Mouse (Mus musculus) CH12.LX (cell line): ENCODE measurements at regions not wholly inside any gene's neighbourhood (a gene's known extent, or its start where the extent isn't known, plus 50 kb on each side); places are given as distances from the start of the nearest gene placed in this dataset.

Experiments
- DNase-seq: peaks from one replicate; pipeline ENCODE4 v3.0.0-alpha.2; 2013; ENCODE audit errors: extremely low read depth
- H3K27ac ChIP-seq: 2 replicates; pipeline ENCODE4 v1.5.1; 2012; ENCODE audit warnings: low read depth, mild to moderate bottlenecking, control low read depth, moderate library complexity; ENCODE audit not compliant: insufficient read depth
- H3K27me3 ChIP-seq: replicated peaks from 2 replicates; pipeline ENCODE3; 2012; ENCODE audit warnings: inconsistent platforms
- H3K36me3 ChIP-seq, 2 experiments: replicated peaks in 1 of 2; 2 replicates each; pipeline versions ENCODE3 to v1.6.1; 2012; ENCODE audit warnings: inconsistent platforms in 1 of 2, low read length in 1 of 2, mild to moderate bottlenecking in 1 of 2, mixed read lengths in 1 of 2, moderate library complexity in 1 of 2; ENCODE audit not compliant: control insufficient read depth in 1 of 2, insufficient read depth in 1 of 2
- H3K4me1 ChIP-seq, 2 experiments: 2 replicates each; pipeline ENCODE4 v1.6.1; 2012; ENCODE audit warnings: inconsistent platforms in 1 of 2, moderate library complexity in 1 of 2; ENCODE audit not compliant: insufficient read depth in 2 of 2, control insufficient read depth in 1 of 2
- H3K4me2 ChIP-seq: 2 replicates; pipeline ENCODE4 v1.6.1; 2012; ENCODE audit warnings: low read depth, mild to moderate bottlenecking, control low read depth; ENCODE audit not compliant: poor library complexity, insufficient read depth, severe bottlenecking
- H3K4me3 ChIP-seq, 3 experiments: fragments of 150-350 bp in 1 of 3; sonication (generic) in 1 of 3; replicated peaks in 1 of 3; 2 replicates each; pipeline versions ENCODE3 to v1.5.1; 2011 to 2012; ENCODE audit warnings: low read depth in 2 of 3, low read length in 2 of 3, mild to moderate bottlenecking in 2 of 3, moderate library complexity in 2 of 3, control low read depth in 1 of 3, improper control_type of control experiment in 1 of 3, inconsistent platforms in 1 of 3, mixed read lengths in 1 of 3; ENCODE audit not compliant: poor library complexity in 1 of 3
- H3K79me2 ChIP-seq: replicated peaks from 2 replicates; pipeline ENCODE4 v1.6.1; 2012; ENCODE audit warnings: mild to moderate bottlenecking, moderate library complexity; ENCODE audit not compliant: control insufficient read depth, poor library complexity, insufficient read depth, severe bottlenecking; ENCODE audit errors: extremely low read depth
- H3K9ac ChIP-seq: 2 replicates; pipeline ENCODE4 v1.6.1; 2012; ENCODE audit warnings: low read depth, mild to moderate bottlenecking, control low read depth, moderate library complexity; ENCODE audit not compliant: insufficient read depth
- H3K9me3 ChIP-seq: replicated peaks from 2 replicates; pipeline ENCODE3; 2012; ENCODE audit warnings: low read length, inconsistent platforms, mixed read lengths
- CTCF ChIP-seq, 2 experiments: IDR thresholded peaks in 1 of 2; conservative IDR thresholded peaks in 1 of 2; 2 replicates each; pipeline ENCODE4 v1.5.1; 2011 to 2012; ENCODE audit warnings: low read depth in 2 of 2, low read length in 2 of 2, improper control_type of control experiment in 1 of 2, inconsistent platforms in 1 of 2, mild to moderate bottlenecking in 1 of 2, moderate library complexity in 1 of 2
- ELF1 ChIP-seq: IDR thresholded peaks from 2 replicates; pipeline ENCODE4 v1.6.1; 2014; ENCODE audit warnings: low read depth, mild to moderate bottlenecking, inconsistent platforms, low read length, improper control_type of control experiment
- EP300 ChIP-seq: IDR thresholded peaks from 2 replicates; pipeline ENCODE4 v1.6.1; 2011; ENCODE audit warnings: low read length, improper control_type of control experiment
- GABPA ChIP-seq: IDR thresholded peaks from 2 replicates; pipeline ENCODE4 v1.6.1; 2012; ENCODE audit warnings: low read depth, low read length, improper control_type of control experiment, inconsistent platforms; ENCODE audit not compliant: insufficient replicate concordance
- HCFC1 ChIP-seq: IDR thresholded peaks from 2 replicates; pipeline ENCODE4 v1.6.1; 2012; ENCODE audit warnings: low read depth, mild to moderate bottlenecking, inconsistent platforms, low read length, improper control_type of control experiment
- IRF4 ChIP-seq: IDR thresholded peaks from 2 replicates; pipeline ENCODE4 v1.6.1; 2014; ENCODE audit warnings: low read depth, mild to moderate bottlenecking, inconsistent platforms, low read length, improper control_type of control experiment
- MAZ ChIP-seq: IDR thresholded peaks from 2 replicates; pipeline ENCODE4 v1.6.1; 2012; ENCODE audit warnings: low read depth, mild to moderate bottlenecking, inconsistent platforms, low read length, improper control_type of control experiment, moderate library complexity
- MEF2A ChIP-seq: IDR thresholded peaks from 2 replicates; pipeline ENCODE4 v1.6.1; 2014; ENCODE audit warnings: low read depth, mild to moderate bottlenecking, inconsistent platforms, low read length, improper control_type of control experiment, borderline replicate concordance
- MXI1 ChIP-seq: IDR thresholded peaks from 2 replicates; pipeline ENCODE4 v1.6.1; 2011; ENCODE audit warnings: mild to moderate bottlenecking, low read depth, low read length, improper control_type of control experiment
- POLR2AphosphoS2 ChIP-seq: IDR thresholded peaks from 2 replicates; pipeline ENCODE4 v1.6.1; 2011; ENCODE audit warnings: low read depth, low read length, improper control_type of control experiment
- RAD21 ChIP-seq: IDR thresholded peaks from 2 replicates; pipeline ENCODE4 v1.6.1; 2011; ENCODE audit warnings: low read depth, mild to moderate bottlenecking, low read length, improper control_type of control experiment, moderate library complexity
- TBP ChIP-seq: conservative IDR thresholded peaks from 2 replicates; pipeline ENCODE4 v1.6.1; 2011; ENCODE audit warnings: low read depth, low read length, improper control_type of control experiment
- TCF12 ChIP-seq: IDR thresholded peaks from 2 replicates; pipeline ENCODE4 v1.6.1; 2014; ENCODE audit warnings: low read depth, mild to moderate bottlenecking, inconsistent platforms, low read length, improper control_type of control experiment
- USF1 ChIP-seq: IDR thresholded peaks from 2 replicates; pipeline ENCODE4 v1.6.1; 2014; ENCODE audit warnings: low read depth, mild to moderate bottlenecking, inconsistent platforms, low read length, improper control_type of control experiment
- ZKSCAN1 ChIP-seq: IDR thresholded peaks from 2 replicates; pipeline ENCODE4 v1.6.1; 2012; ENCODE audit warnings: low read depth, inconsistent platforms, low read length, improper control_type of control experiment, borderline replicate concordance
- ZMIZ1 ChIP-seq: IDR thresholded peaks from 2 replicates; pipeline ENCODE4 v1.6.1; 2012; ENCODE audit warnings: low read depth, mild to moderate bottlenecking, inconsistent platforms, low read length, improper control_type of control experiment
- ZNF384 ChIP-seq: IDR thresholded peaks from 2 replicates; pipeline ENCODE4 v1.6.1; 2012; ENCODE audit warnings: low read depth, low read length, improper control_type of control experiment, inconsistent platforms
- dilution Hi-C: fragments of 300-500 bp; cut with MboI; formaldehyde crosslinking; loops from 2 replicates; pipeline ENCODE4 v1.14.3; 2020; ENCODE audit warnings: low sequenced_read_pairs; ENCODE audit not compliant: extremely low pct_unique_long_range_greater_than_20kb, extremely low pct_ligation_motif_present
- in situ Hi-C: fragments of 300-500 bp; cut with MboI; formaldehyde crosslinking; loops from 3 replicates; pipeline ENCODE4 v1.14.3; 2019; ENCODE audit warnings: low sequenced_read_pairs, low pct_ligation_motif_present, low pct_unique_long_range_greater_than_20kb, mixed read lengths

- H3K9ac ChIP-seq: no peak overlapping the region
- TF ChIP-seq MAZ (no peak), EP300 (no peak), USF1 (no peak), RAD21 (no peak), POLR2AphosphoS2 (no peak), MEF2A (no peak), HCFC1 (no peak), TBP (no peak), ELF1 (no peak), ZMIZ1 (no peak), ZKSCAN1 (no peak), ZNF384 (no peak), CTCF (conservative IDR thresholded peaks at IDR 0.05 in 1 of 2, IDR thresholded peaks at IDR 0.05 in 1 of 2; ENCODE audit: low read depth in 2 of 2, low read length in 2 of 2) (no peak)
- TF ChIP-seq, all 38 proteins: peak for 0
- H3K4me1 ChIP-seq: peaks cover 3 to 44% of the 10 kb centered on the region in 2 experiments; a peak in 3 of 4 replicates
- no peak for DNase-seq
- dilution Hi-C loops: no loop called here
- in situ Hi-C loops: no loop called here
- no peak overlapping the region for H3K27ac ChIP-seq
- no peaks in the 10 kb centered on the region for H3K27me3 ChIP-seq
- H3K4me2 ChIP-seq: no peak overlapping the region
- no peak overlapping the region for H3K4me3 ChIP-seq
- no peaks in the 10 kb centered on the region for H3K36me3 ChIP-seq
- H3K9me3 ChIP-seq: no peaks in the 10 kb centered on the region
- H3K79me2 ChIP-seq: 0 out of 2 replicates have a peak, but pooled peaks cover 3% of the 10 kb centered on the region
Measured at GRCm38 (mm10) chr14:33853499-33853898, 69.9 kb upstream of the Gdf10 start.

- H3K4me3 ChIP-seq: no peak overlapping the region
- dilution Hi-C loops: no loop called here
- 0 out of 2 replicates have a peak, but pooled peaks cover 3% of the 10 kb centered on the region for H3K79me2 ChIP-seq
- H3K27ac ChIP-seq: no peak overlapping the region
- no peak overlapping the region for H3K9ac ChIP-seq
- TF ChIP-seq MXI1: no peak
- no peak for TF ChIP-seq TCF12
- TF ChIP-seq ZKSCAN1: no peak
- TF ChIP-seq HCFC1: no peak
- no peak for TF ChIP-seq GABPA
- TF ChIP-seq IRF4: no peak
- H3K27me3 ChIP-seq: no peaks in the 10 kb centered on the region
- peaks cover 3 to 48% of the 10 kb centered on the region in 2 experiments; a peak in 3 of 4 replicates for H3K4me1 ChIP-seq
- no peak overlapping the region for H3K4me2 ChIP-seq
- no peak for DNase-seq
- no peaks in the 10 kb centered on the region for H3K36me3 ChIP-seq
- H3K9me3 ChIP-seq: no peaks in the 10 kb centered on the region
- in situ Hi-C loops: no loop called here
Measured at GRCm38 (mm10) chr14:33854181-33854580, 69.2 kb upstream of the Gdf10 start.
